Mouse (Mus musculus) regulatory T cell (primary cell): ENCODE results near the gene Olfr1180.
"Not testable (repeated sequence)": the region's sequence is repeated elsewhere in the genome, so short reads cannot be mapped to it uniquely, and the experiment has no call there.

Experiments used
- in situ Hi-C: fragments of 300-600 bp; cut with MboI, MseI; formaldehyde crosslinking; loops from one replicate; pipeline ENCODE4 v1.15.1; 2025; ENCODE audit warnings: high pct_unique_total_duplicates

Gene Olfr1180

GRCm38 (mm10) chr2:88419051-88419450 is at the start of gene Olfr1180:
Gene Olfr1180, minus strand, starts transcription at chr2:88419151.
- in situ Hi-C loops, result no loop called here

GRCm38 (mm10) chr2:88454567-88454966 is 35.6 kb upstream of the Olfr1180 start, which contains the start of gene Olfr1183:
Gene Olfr1183, plus strand, starts transcription at chr2:88454867.
- in situ Hi-C loops, result not testable (repeated sequence)

GRCm38 (mm10) chr2:88449031-88449430 is 30.1 kb upstream of the Olfr1180 start, which contains the start of gene Gm13757:
Gene Gm13757, minus strand, starts transcription at chr2:88449131.
- in situ Hi-C loops, result loop anchor here (10.0 kb wide), 1 partner anchor 496 kb away; no protein-coding TSS in a partner anchor

GRCm38 (mm10) chr2:88426071-88426470 is 7.1 kb upstream of the Olfr1180 start, which contains the start of gene Olfr1181:
Gene Olfr1181, minus strand, starts transcription at chr2:88426171.
- in situ Hi-C loops, result no loop called here

- in situ Hi-C loops, result no loop called here
These were observed 12.6 kb downstream of the Olfr1180 start, which contains the start of gene Olfr1179 for GRCm38 (mm10) chr2:88406353-88406752. Gene Olfr1179, minus strand, starts transcription at chr2:88406453.

- in situ Hi-C loops, result no loop called here
These were observed 32.2 kb downstream of the Olfr1180 start, which contains the start of gene Olfr1178 for GRCm38 (mm10) chr2:88386762-88387161. Gene Olfr1178, plus strand, starts transcription at chr2:88387062.
